Mouse (Mus musculus) 3134 (cell line): ENCODE measurements around the gene Psmb8.
"Not testable (repeated sequence)": the region's sequence is repeated elsewhere in the genome, so short reads cannot be mapped to it uniquely, and the experiment has no call there.

Experiments
- DNase-seq: peaks from one replicate; pipeline ENCODE4 v3.0.0-alpha.2; 2011; ENCODE audit warnings: low spot score; ENCODE audit not compliant: insufficient read length; ENCODE audit errors: extremely low read depth

Gene Psmb8

GRCm38 (mm10) chr17:34209680-34210079 lies 12.2 kb downstream of the Psmb8 start:
- no peak for DNase-seq

DNA sequence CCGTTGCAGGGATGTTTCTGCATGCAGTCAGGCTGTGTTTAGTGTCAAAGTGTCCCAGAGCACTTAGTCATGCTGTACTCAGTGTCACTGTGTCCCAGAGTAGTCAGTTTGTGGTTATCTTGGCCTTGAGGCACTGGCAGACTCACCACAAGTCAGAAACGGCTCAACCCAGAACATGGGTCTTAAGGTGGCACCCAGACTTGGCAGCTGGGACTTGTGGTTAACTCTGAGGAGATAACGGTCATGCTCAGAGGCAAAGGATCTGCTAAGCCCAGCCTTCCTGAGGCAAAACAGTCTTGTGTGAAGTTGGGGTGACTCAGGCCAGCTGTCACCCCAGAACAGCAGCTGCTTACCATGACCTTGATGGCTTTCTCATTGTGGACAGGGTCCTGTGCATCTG lies 13.1 kb downstream of the Psmb8 start:
- peak; percentile 74 for DNase-seq

- DNase-seq, result no peak
These were observed 14.3 kb downstream of the Psmb8 start for GRCm38 (mm10) chr17:34211746-34212365.

- no peak for DNase-seq
These were observed 16.4 kb downstream of the Psmb8 start for GRCm38 (mm10) chr17:34213936-34214335.

- no peak for DNase-seq
These were observed 17.7 kb downstream of the Psmb8 start for GRCm38 (mm10) chr17:34215176-34215575.

DNA sequence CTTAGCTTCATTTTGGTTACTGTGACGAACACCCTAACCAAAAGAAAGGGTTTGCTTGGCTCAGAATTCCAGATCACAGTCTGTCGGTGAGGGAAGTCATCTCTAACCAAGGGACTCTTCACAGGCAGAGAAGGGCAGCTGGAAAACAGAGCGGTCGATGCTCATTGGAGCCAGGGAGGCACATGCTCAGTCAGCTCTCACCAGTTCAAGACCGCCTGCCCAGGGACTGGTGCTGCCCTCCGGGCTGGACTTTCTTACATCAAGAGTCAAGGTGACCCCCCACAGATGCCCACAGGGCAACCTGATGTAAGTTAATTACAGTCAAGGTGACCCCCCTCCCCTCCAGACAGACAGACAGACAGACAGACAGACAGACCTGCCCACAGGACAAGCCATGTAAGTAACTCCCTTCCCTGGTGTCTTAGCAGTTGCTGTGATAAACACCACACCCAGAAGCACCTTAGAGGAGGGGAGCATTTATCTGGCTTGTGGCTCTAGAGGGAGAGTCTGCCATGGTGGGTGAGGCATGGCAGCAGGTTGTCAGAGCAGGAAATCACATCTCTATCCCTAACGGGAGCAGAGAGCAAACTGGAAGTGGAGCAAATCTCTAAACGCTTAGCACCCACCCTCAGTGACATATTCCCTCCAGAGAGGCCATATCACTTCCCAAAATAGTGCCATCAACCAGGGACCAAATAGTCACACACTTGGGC lies 19.9 kb downstream of the Psmb8 start:
- no peak for DNase-seq

- DNase-seq, result no peak
These were observed 20.5 kb downstream of the Psmb8 start for GRCm38 (mm10) chr17:34217986-34218385.

- peak; percentile 34 for DNase-seq
These were observed 21.2 kb downstream of the Psmb8 start for GRCm38 (mm10) chr17:34218675-34219074.

DNA sequence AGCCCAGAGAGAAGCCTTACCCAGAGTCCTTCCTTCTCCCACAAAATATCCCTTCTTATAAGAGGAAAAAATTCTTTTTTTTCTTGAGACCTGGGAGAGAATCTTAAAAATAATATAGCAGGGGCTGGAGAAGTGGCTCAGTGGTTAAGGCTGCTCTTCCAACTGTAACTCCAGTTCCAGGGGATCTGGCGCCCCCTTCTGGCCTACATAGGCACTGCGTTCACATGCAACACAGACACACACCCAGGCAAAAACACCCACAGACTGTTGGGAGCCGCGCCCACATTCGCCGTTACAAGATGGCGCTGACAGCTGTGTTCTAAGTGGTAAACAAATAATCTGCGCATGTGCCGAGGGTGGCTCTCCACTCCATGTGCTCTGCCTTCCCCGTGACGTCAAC lies 21.6 kb downstream of the Psmb8 start:
- DNase-seq, result not testable (repeated sequence)

DNA sequence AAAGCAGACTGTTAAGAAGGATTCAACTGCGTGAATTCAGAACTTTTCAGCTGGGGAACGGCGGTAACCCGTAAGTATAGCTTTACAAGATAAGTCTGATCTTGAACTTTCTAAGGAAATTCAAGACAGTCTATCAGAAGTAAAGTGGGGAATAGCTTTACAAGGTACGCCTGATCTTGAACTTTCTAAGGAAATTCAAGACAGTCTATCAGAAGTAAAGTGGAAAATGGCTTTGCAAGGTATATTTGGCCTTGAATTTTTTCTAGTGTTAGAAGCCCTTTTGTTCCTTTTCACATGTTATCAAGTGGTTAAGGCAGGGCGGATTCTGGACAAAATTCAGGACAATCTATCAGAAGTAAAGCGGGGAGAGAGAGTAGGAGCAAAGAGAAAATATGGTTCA lies 22.3 kb downstream of the Psmb8 start:
- not testable (repeated sequence) for DNase-seq

- DNase-seq, result not testable (repeated sequence)
These were observed 22.9 kb downstream of the Psmb8 start for GRCm38 (mm10) chr17:34220401-34220800.

- DNase-seq, result no peak
These were observed 27.3 kb downstream of the Psmb8 start for GRCm38 (mm10) chr17:34224816-34225215.

DNA sequence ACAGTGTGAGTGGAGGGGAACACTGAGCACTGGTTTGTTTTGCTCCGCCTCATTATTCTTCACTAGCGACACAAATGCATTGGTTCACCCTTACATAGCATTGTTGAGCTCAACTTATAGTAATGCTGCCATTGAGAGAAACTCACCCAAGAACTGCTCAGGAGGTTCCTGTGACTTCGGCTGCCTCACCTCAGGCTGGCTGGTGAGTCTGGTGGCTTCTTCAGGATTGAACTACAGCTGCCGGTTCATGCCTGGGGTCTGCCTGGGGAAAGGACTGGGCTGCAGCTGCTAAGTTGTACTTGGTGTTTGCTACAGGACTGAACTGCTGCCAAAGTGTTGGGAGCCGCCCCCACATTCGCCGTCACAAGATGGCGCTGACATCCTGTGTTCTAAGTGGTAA lies 27.9 kb downstream of the Psmb8 start:
- DNase-seq, result no peak

- not testable (repeated sequence) for DNase-seq
These were observed 28.4 kb downstream of the Psmb8 start for GRCm38 (mm10) chr17:34225911-34226310.

DNA sequence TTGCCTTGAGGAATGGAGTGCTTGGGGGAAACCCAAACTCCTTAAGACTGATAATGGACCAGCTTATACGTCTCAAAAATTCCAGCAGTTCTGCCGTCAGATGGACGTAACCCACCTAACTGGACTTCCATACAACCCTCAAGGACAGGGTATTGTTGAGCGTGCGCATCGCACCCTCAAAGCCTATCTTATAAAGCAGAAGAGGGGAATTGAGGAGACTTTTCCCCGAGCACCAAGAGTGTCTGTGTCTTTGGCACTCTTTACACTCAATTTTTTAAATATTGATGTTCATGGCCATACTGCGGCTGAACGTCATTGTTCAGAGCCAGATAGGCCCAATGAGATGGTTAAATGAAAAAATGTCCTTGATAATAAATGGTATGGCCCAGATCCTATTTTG lies 33.5 kb downstream of the Psmb8 start:
- DNase-seq, result not testable (repeated sequence)

DNA sequence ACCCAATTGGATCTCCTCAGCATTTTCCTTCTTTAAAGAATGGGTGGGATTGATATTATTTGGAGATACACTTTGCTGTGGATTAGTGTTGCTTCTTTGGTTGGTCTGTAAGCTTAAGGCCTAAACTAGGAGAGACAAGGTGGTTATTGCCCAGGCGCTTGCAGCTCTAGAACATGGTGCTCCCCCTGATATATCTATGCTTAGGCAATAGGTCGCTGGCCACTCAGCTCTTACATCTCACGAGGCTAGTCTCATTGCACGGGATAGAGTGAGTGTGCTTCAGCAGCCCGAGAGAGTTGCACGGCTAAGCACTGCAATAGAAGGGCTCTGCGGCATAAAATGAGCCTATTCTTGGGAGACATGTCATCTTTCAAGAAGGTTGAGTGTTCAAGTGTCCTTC lies 34.5 kb downstream of the Psmb8 start:
- not testable (repeated sequence) for DNase-seq

DNA sequence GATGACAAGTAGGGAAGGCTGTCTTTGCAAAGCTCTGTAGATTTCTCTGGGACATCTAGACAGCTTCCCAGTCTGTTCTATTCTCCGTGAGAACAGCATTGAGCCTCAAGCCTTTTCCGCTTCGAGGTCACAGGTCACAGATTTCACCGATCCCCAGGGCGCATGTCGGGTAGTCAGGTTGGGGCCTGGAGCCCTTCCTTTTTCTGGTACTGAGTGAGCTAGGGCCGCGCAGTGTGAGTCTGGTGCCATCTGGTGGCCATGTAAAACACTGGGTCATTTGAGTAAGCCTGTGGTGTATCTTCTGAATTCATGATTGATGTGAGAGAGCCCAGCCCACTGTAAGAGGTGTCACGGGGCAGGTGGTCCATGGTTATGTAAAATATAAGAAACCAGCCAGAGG lies 37.4 kb downstream of the Psmb8 start:
- peak; percentile 53 for DNase-seq

DNA sequence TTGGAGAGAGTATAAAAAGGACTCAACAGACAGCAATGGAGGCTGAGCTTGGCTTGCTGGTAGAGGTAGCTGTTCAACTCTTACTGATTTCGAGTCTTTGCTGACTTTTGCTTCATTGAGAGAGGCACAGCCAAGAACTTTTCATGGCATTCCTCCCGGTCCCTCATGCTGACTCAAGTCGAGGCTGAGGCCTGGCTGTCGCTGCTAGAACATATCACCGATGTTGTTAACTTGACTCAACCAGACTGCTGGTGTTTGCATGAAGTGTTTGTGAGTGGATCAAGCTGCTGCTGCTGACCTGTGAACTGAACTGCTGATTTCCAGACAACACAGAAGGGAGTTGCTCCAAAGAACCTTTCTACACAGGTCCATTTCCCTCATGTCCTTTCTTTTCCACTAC lies 39.2 kb downstream of the Psmb8 start:
- DNase-seq, result no peak

DNA sequence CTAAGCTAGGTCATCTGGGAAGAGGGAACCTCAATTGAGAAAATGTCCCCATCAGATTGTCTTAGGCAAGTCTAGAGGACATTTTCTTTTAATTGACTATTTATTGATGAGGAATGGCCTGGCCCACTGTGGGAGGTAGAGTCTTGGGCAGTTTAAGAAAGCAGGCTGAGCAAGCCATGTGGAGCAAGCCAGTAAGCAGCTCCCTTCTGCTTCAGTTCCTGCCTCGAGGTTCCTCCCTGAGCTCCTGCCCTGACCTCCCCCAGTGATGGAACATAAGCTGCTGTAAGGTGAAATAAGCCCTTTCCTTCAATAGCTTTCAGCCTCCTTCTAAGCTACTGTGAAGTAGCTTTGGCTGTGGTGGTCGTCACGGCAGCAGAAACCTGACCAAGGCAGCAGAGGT lies 40.2 kb downstream of the Psmb8 start:
- DNase-seq, result no peak

DNA sequence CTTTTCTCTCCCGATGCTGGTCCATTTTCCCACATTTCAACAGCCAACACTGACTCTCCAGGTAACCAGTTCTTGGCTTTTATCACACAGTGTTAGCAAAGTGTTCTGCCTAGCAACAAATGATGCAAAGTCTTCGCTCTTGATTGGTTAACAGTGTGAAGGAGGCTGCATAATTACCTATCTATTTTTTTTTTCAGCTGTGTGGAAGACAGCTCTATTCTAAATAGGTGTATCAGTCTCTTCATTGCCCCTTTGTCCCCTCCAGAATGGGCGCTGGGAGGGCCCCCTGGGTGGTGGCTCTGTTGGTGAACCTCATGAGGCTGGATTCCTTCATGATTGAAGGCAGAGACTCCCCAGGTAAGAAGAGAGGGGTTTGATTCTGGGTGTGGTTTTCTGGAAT lies 41.2 kb downstream of the Psmb8 start, which contains the start of gene H2-Ob:
Gene H2-Ob (plus strand): TSS at position 198 of the 400 bp plus-strand sequence.
- DNase-seq, result no peak

DNA sequence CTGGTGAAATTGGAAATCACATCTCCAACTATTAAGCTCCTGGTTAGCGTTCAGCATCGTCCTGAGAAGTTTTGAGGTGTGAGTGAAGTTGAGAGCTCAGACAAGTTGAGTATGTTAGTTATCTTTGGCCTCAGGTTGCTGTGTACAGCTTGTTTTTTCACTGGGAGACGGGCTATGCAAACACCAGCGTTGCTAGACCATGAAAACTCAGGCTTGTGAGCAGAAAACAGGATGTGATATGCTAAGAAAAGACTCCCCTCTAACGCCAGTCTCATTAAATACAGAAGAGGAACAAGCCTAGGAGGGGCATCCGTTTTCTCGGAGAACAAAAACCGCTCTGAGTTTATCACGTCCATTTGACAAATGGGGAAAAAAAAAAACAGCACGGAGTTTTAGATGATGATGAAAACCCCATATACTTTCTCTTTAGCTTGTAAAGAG lies 42.1 kb downstream of the Psmb8 start:
- no peak for DNase-seq

DNA sequence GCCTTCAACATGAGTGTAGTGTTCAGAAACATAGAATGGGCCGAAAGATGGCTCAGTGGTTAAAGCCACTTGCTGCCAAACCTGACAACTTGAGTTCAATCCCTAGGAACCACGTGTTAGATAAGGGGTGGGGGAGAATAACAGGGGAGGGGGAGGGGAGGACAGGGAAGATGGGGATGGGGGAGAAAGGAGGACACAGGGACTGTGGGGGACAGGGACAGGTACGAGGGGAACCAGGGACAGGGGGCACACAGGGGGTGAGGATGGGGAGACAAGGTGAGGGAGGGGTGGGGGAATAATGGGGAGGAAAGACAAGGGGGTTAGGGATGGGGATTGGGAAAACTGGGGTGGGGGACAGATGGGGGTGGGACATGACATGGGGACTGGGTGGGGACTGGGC lies 42.8 kb downstream of the Psmb8 start:
- DNase-seq, result no peak
